Mouse (Mus musculus) inflammation-experienced regulatory T-cells (primary cell): ENCODE results near the gene Lyve1. TPM values are rescaled to one million over a fixed set of nuclear protein-coding genes. Genes with fewer than 3 reads are reported as not detected.

ENCODE experiments used
- polyA plus RNA-seq, 2 experiments: library from polyadenylated mRNA; unstranded; fragments of 100-300 nt; shearing (Covaris generic); gene quantifications; one replicate each; pipeline ENCODE4 v1.2.1; 2017

Lyve1 gene
- polyA plus RNA-seq: under 1 TPM in 1 of 2 experiments, not detected in 1; 0.44 TPM

DNA sequence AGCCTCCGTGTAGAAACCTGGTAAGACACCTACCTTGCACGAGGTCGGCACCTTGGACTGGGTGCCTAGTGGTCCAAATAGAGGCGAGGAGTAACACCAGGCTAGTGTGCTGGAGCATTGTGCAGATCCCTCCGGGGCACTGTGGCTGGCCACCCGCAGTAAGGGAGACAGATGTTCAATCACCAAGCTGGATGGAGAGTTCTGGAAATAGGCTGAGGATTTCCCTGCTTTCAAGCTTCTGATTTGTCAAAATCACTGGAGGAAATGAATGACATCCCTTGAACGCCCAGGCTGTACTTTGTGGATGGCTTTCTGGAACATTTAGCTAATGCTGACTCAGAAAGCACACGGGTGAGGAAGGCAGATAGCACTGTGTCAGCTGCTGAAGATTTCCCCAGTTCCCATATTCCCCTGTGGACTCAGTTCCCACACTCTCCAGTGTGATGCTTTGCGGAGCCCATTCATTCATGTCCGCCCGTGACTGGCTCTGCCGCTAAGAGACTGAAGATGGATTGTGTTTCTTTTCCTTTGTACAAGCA lies at the start of gene Lyve1:
Gene Lyve1, minus strand, starts transcription at position 489 of the 539 bp plus-strand sequence.

DNA sequence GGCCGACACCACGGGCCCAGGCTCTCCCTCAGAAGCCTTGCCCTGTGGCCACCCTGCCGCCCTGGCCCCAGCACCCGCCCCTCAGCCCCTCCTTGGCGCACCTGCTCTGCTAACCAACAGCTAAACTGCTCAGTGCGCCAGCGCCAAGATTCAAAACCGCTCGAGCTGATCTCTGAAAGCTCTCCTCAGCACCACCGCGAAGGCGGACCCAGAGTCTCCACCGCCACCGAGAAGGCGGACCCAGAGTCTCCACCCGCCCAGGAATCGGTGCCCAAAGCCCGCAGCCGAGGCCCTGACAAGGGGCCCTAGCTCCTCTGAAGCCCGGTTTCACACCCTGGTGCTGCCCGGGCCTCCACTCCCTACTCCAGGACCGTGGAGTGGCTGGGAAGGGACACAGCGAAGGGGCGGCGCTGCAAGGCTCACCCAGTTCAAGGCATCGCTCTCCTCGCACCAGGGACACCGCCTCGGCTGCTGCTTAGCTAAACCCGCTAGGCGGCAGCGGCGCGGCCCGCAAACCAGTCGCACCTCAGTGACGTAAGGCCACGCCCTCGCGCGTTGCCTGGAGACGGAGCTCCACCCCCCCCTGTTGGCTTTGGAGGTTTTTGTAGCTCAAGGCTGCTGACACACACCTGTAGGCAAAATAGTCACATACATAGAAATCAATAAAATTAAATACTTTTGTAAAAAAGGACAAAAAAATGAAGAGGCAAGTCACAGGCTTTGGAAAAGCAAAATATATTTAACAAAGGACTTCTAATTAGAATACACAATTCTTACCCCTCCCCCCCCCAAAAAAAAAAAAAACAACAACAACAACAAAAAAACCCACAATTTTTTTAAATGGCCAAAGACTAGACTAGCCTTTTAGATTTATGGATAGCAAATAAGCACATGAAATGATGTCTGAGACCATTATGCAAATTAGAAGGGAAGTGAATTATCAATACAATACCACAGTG lies 18.8 kb downstream of the Lyve1 start, which contains the start of gene Rnf141:
Gene Rnf141, minus strand, starts transcription at position 542 of the 959 bp plus-strand sequence.

Other genes starting within 250 kb of the Lyve1 start
- 10 to 100 TPM in 1 of 2 experiments, 1 to 10 TPM in 1; 8.3 to 23.7 TPM for gene Sbf2, start 248.3 kb downstream of the Lyve1 start, polyA plus RNA-seq
- 1 to 10 TPM in 1 of 2 experiments, not detected in 1; 1.5 TPM for gene Adm, start 235.6 kb downstream of the Lyve1 start, polyA plus RNA-seq
- 10 to 100 TPM; 18.1 to 32.7 TPM for gene Ampd3, start 95.0 kb downstream of the Lyve1 start, polyA plus RNA-seq
- 10 to 100 TPM; 16.6 to 20.1 TPM for gene Rnf141, start 18.8 kb downstream of the Lyve1 start, polyA plus RNA-seq
- gene Mrvi1, start 119.2 kb upstream of the Lyve1 start, polyA plus RNA-seq: 1 to 10 TPM in 1 of 2 experiments, under 1 TPM in 1; 0.59 to 1.4 TPM
- 10 to 100 TPM; 53.8 to 73.2 TPM for gene Ctr9, start 165.7 kb upstream of the Lyve1 start, polyA plus RNA-seq
- 100 to 1,000 TPM; 725 to 914 TPM for gene Eif4g2, start 219.8 kb upstream of the Lyve1 start, polyA plus RNA-seq